Mouse (Mus musculus) neutrophil, adult 65 days (primary cell): ENCODE data around the gene Gprin2. TPM values are rescaled to one million over a fixed set of nuclear protein-coding genes. Genes with fewer than 3 reads are reported as not detected.

ENCODE experiments used
- total RNA-seq: library from RNA; stranded (reverse); gene quantifications from 2 replicates; pipeline ENCODE4 v1.2.4, GENCODE M21; 2023

Gprin2 gene
- not detected in 2 replicates for total RNA-seq

GRCm38 (mm10) chr14:34201231-34202035, at the start of gene Gprin2:
Gene Gprin2, minus strand, starts transcription at chr14:34201653.

GRCm38 (mm10) chr14:34219295-34219694, 17.8 kb upstream of the Gprin2 start, which contains the start of gene Syt15:
Gene Syt15, plus strand, starts transcription at chr14:34219595.

GRCm38 (mm10) chr14:34152342-34152741, 49.1 kb downstream of the Gprin2 start, which contains the start of gene Npy4r:
Gene Npy4r, minus strand, starts transcription at chr14:34152489.

Other genes starting within 250 kb of the Gprin2 start
- not detected in 2 replicates for gene Rbp3, start 247.7 kb downstream of the Gprin2 start, total RNA-seq
- gene Zfp488, start 222.9 kb downstream of the Gprin2 start, total RNA-seq = 0.14 and 0.35 TPM in 2 replicates
- not detected in 2 replicates for gene Gm30083, start 186.5 kb downstream of the Gprin2 start, total RNA-seq
- gene Gm5460, start 184.9 kb downstream of the Gprin2 start, total RNA-seq = not detected in 2 replicates
- not detected in 2 replicates for gene Antxrl, start 148.9 kb downstream of the Gprin2 start, total RNA-seq
- gene Anxa8, start 115.7 kb downstream of the Gprin2 start, total RNA-seq = not detected in 2 replicates
- not detected in 2 replicates for gene A630023A22Rik, start 98.9 kb downstream of the Gprin2 start, total RNA-seq
- not detected in 2 replicates for gene Npy4r, start 49.2 kb downstream of the Gprin2 start, total RNA-seq
- gene Syt15, start 17.9 kb upstream of the Gprin2 start, total RNA-seq = not detected in 2 replicates
- 9.7 and 14.5 TPM in 2 replicates for gene Shld2, start 108.8 kb upstream of the Gprin2 start, total RNA-seq
- gene Glud1, start 109.1 kb upstream of the Gprin2 start, total RNA-seq = 204 and 220 TPM in 2 replicates
- not detected in 2 replicates for gene Fam25c, start 153.8 kb upstream of the Gprin2 start, total RNA-seq
- gene Sncg, start 173.1 kb upstream of the Gprin2 start, total RNA-seq = not detected in 2 replicates
- gene Mmrn2, start 173.8 kb upstream of the Gprin2 start, total RNA-seq = 0.41 TPM in 1 of 2 replicates, not detected in the other